Mouse (Mus musculus) megakaryocyte progenitor cell, adult 5-6 weeks (primary cell): Measurements from ENCODE around the gene Ppt1. TPM values are rescaled to one million over a fixed set of nuclear protein-coding genes. Genes with fewer than 3 reads are reported as not detected.
A peak's percentile ranks its signal among the peaks of the same experiment; 100 is the strongest.

Experiments
- ATAC-seq: replicated peaks from 2 replicates; pipeline ENCODE4 v1.8.0; 2016; ENCODE audit warnings: mild to moderate bottlenecking, moderate TSS enrichment, inconsistent platforms; ENCODE audit not compliant: poor library complexity
- total RNA-seq, 2 experiments: library from RNA; stranded (forward) in 1 of 2; stranded (reverse) in 1 of 2; fragments of 157-497, 149-512 nt in 1 of 2; fragments of 200-1000 nt in 1 of 2; gene quantifications; 2 replicates each; pipeline versions ENCODE4 v1.2.3 to v1.2.4; 2015 to 2017

The Ppt1 gene
- total RNA-seq, 2 experiments from 2014 or later: 71.5 to 123 TPM

DNA sequence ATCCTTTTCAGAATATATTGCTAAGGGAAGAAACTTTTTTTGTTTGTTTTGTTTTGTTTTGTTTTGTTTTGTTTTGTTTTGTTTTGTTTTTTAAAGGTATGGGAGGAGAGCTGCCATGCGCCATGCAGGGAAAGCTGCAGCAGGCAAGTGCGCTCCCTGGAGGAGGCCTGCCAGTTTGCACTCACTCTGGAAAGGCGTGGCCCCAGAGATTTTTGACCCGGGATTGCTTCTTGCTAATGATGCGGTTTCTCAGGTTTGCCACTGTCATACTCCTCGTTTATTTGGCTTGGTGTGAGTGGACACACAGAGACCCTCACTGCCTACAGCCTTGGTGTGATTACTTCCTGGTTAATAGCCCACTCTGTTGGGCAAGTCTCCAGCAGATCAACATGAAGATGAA, 66.1 kb downstream of the Ppt1 start:
- ATAC-seq: peak; percentile 59

DNA sequence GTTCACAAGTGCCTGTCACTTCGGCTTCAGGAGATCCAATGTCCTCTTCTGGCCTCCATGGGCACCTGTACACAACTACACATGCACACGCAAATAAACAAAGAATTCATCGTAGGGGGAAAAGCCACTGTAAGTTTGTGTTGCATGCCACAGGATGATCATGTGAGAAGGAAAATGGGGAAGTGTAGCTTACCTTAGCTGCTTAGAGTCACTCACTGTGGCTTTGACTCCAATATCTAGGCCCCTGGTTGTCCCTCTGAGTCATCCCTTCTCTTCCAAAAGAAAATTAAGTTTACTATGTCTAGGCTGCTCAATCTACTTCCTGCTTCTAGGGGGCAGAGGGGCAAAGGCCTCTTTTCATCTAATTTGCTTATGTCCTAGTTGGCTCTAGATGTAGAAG, 67.7 kb downstream of the Ppt1 start:
- ATAC-seq: peak; percentile 76

DNA sequence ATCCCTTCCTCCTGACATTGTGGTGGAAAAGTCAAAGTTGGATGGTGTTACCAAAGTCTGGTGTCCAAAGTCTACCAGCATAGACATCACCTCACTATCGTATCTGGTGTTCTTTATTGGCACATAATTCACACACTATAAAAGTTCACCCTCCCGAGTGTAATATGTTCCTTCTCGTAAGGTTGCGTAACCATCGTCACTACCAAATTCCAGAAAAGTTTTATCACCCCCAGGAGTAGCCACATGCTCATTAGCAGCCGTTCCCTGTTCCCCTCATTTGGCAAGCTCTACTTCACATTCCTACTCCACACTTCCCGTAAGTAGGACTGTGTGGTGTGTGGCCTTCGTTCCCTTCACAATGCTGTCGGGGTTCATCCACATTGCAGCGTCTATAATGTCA, 69.3 kb downstream of the Ppt1 start:
- no peak for ATAC-seq

Other genes with a start within 250 kb of the Ppt1 start
- not detected in 2 replicates for gene 9530002B09Rik, start 147.0 kb upstream of the Ppt1 start, total RNA-seq (2015)
- not detected in 2 replicates for gene 9530002B09Rik, start 147.0 kb upstream of the Ppt1 start, total RNA-seq (2017)
- gene Cap1, start 49.8 kb downstream of the Ppt1 start, total RNA-seq (2015): 125 and 140 TPM in 2 replicates
- 169 and 175 TPM in 2 replicates for gene Cap1, start 49.8 kb downstream of the Ppt1 start, total RNA-seq (2017)
- gene Mfsd2a, start 124.9 kb downstream of the Ppt1 start, total RNA-seq (2015): 0.10 and 0.22 TPM in 2 replicates
- gene Mfsd2a, start 124.9 kb downstream of the Ppt1 start, total RNA-seq (2017): 0.20 TPM in 1 of 2 replicates, not detected in the other
- 0.12 and 0.54 TPM in 2 replicates for gene Mycl, start 159.4 kb downstream of the Ppt1 start, total RNA-seq (2015)
- 0.54 and 2.0 TPM in 2 replicates for gene Mycl, start 159.4 kb downstream of the Ppt1 start, total RNA-seq (2017)
- 11.3 and 14.5 TPM in 2 replicates for gene Trit1, start 180.4 kb downstream of the Ppt1 start, total RNA-seq (2015)
- gene Trit1, start 180.4 kb downstream of the Ppt1 start, total RNA-seq (2017): 19.3 and 26.1 TPM in 2 replicates